Mouse (Mus musculus): ENCODE measurements at regions not wholly inside any gene's neighbourhood (a gene's known extent, or its start where the extent isn't known, plus 50 kb on each side); places are given as distances from the start of the nearest gene placed in this dataset.
A peak's percentile ranks its signal among the peaks of the same experiment; 100 is the strongest.

GRCm38 (mm10) chr13:53996867-53997266 lies 58.6 kb downstream of the Drd1 start:
- DNase-seq: no peak

GRCm38 (mm10) chr13:53992863-53993451 lies 62.5 kb downstream of the Drd1 start:
- DNase-seq: no peak

GRCm38 (mm10) chr13:53979226-53979625 lies 76.3 kb downstream of the Drd1 start:
- DNase-seq: no peak

GRCm38 (mm10) chr13:53969421-53969820 lies 86.1 kb downstream of the Drd1 start:
- no peak for DNase-seq

GRCm38 (mm10) chr13:53956167-53956566 lies 99.3 kb downstream of the Drd1 start:
- DNase-seq: no peak

- DNase-seq: peak; percentile 23 to 55
Observed at GRCm38 (mm10) chr13:53948056-53948455, 107.4 kb downstream of the Drd1 start.

- DNase-seq: peak in 1 of 2 experiments; percentile 11
Observed at GRCm38 (mm10) chr13:53945681-53946080, 109.8 kb downstream of the Drd1 start.

- DNase-seq: no peak
Observed at GRCm38 (mm10) chr13:53941005-53941747, 114.3 kb downstream of the Drd1 start.

GRCm38 (mm10) chr13:53935174-53935699 lies 120.3 kb downstream of the Drd1 start:
- no peak for DNase-seq

GRCm38 (mm10) chr13:53934457-53934856 lies 121.0 kb downstream of the Drd1 start:
- DNase-seq: no peak

- DNase-seq: no peak
Observed at GRCm38 (mm10) chr13:53926128-53926527, 129.4 kb downstream of the Drd1 start.

- no peak for DNase-seq
Observed at GRCm38 (mm10) chr13:53924433-53924832, 131.1 kb downstream of the Drd1 start.

GRCm38 (mm10) chr13:53923721-53924374 lies 131.7 kb downstream of the Drd1 start:
- DNase-seq: no peak

- DNase-seq: peak in 1 of 2 experiments; percentile 8
Observed at GRCm38 (mm10) chr13:53921796-53922195, 133.7 kb downstream of the Drd1 start.

GRCm38 (mm10) chr13:53919851-53920381 lies 135.6 kb downstream of the Drd1 start:
- DNase-seq: peak; percentile 23 to 52

- DNase-seq: no peak
Observed at GRCm38 (mm10) chr13:53915456-53915855, 140.0 kb downstream of the Drd1 start.

- DNase-seq: no peak
Observed at GRCm38 (mm10) chr13:53914434-53914833, 141.1 kb downstream of the Drd1 start.

GRCm38 (mm10) chr13:53913501-53913900 lies 142.0 kb downstream of the Drd1 start:
- DNase-seq: no peak

GRCm38 (mm10) chr13:53911846-53912245 lies 143.7 kb downstream of the Drd1 start:
- no peak for DNase-seq

GRCm38 (mm10) chr13:53911261-53911660 lies 144.2 kb downstream of the Drd1 start:
- no peak for DNase-seq

- DNase-seq: no peak
Observed at GRCm38 (mm10) chr13:53910251-53910650, 145.3 kb downstream of the Drd1 start.

- DNase-seq: no peak
Observed at GRCm38 (mm10) chr13:53904471-53904870, 151.0 kb downstream of the Drd1 start.

- no peak for DNase-seq
Observed at GRCm38 (mm10) chr13:53903626-53904025, 151.9 kb downstream of the Drd1 start.

Measured in adrenal gland, postnatal 36 days (tissue).